Mouse (Mus musculus) forebrain, embryonic 15.5 days (tissue): ENCODE measurements around the gene Dera. TPM values are rescaled to one million over a fixed set of nuclear protein-coding genes. Genes with fewer than 3 reads are reported as not detected.
A peak's percentile ranks its signal among the peaks of the same experiment; 100 is the strongest.

Experiments
- ATAC-seq: fragments of 200-750 bp; cut with Nextera tagmentation; replicated peaks from 2 replicates; pipeline ENCODE4 v1.8.0; 2017; ENCODE audit warnings: mild to moderate bottlenecking, moderate TSS enrichment, moderate library complexity
- H3K27ac ChIP-seq: fragments of 300-500 bp; sonication (generic); replicated peaks from 2 replicates; pipeline ENCODE4 v1.5.1; 2015; ENCODE audit warnings: mild to moderate bottlenecking, inconsistent platforms
- H3K27me3 ChIP-seq: fragments of 300-500 bp; sonication (generic); 2 replicates; pipeline ENCODE4 v1.6.1; 2015; ENCODE audit warnings: inconsistent platforms
- H3K36me3 ChIP-seq: fragments of 300-500 bp; sonication (generic); 2 replicates; pipeline ENCODE4 v1.6.1; 2015; ENCODE audit warnings: mild to moderate bottlenecking, inconsistent platforms
- H3K4me1 ChIP-seq: fragments of 300-500 bp; sonication (generic); 2 replicates; pipeline ENCODE4 v1.6.1; 2015; ENCODE audit warnings: inconsistent platforms
- H3K4me2 ChIP-seq: fragments of 300-500 bp; sonication (generic); replicated peaks from 2 replicates; pipeline ENCODE4 v1.6.1; 2015; ENCODE audit warnings: mild to moderate bottlenecking, inconsistent platforms
- H3K4me3 ChIP-seq: fragments of 300-500 bp; sonication (generic); 2 replicates; pipeline ENCODE4 v1.5.1; 2015; ENCODE audit warnings: mild to moderate bottlenecking, inconsistent platforms
- H3K9ac ChIP-seq: fragments of 300-500 bp; sonication (generic); replicated peaks from 2 replicates; pipeline ENCODE4 v1.6.1; 2015; ENCODE audit warnings: mild to moderate bottlenecking, inconsistent platforms
- H3K9me3 ChIP-seq: fragments of 300-500 bp; sonication (generic); 2 replicates; pipeline ENCODE4 v1.6.1; 2016; ENCODE audit warnings: inconsistent platforms
- WGBS: fragments of 180-500 bp; shearing (Covaris S2); methylation state at CpG from one replicate; pipeline ENCODE4 v1.1.7; 2015; ENCODE audit warnings: mixed read lengths; 5-methylcytosine and 5-hydroxymethylcytosine counted together
- polyA plus RNA-seq: library from polyadenylated mRNA; unstranded; fragments of >200 nt; fragmentation: Nextera tagmentation; extraction: Ambion mirVana; gene quantifications from 2 replicates; pipeline ENCODE4 v1.2.1, GENCODE M21; 2015

Gene Dera
- polyA plus RNA-seq, 1 experiment from 2014 or later: 11.1 TPM

DNA sequence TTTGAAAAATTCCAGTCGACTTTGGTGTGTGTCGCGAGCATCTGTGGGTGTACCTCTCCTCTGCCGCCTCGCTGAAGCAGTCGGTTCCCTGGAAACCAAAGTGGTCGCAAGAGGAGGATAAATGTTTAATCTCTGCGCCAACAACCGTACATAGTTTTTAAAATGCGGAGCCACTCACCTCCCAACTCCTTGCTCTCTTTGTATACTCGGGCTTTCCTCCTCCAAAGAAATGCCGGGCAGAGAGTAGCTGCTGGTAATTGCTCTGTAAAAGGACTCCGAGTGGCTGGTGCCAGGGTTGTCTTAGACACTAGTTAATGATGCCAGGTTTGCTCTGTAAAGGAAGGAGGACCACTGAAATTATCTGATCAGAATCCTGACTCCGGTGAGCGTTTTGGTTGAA lies 6.6 kb downstream of the Dera start:
- no peak overlapping the region for H3K27ac ChIP-seq
- H3K9me3 ChIP-seq: no peaks in the 10 kb centered on the region
- H3K4me2 ChIP-seq: peak overlapping the region; percentile 5; the same call in 1 of the 2 replicates
- no peak for ATAC-seq
- 46% methylated on average over 15 of the region's 15 CpGs for WGBS
- H3K4me3 ChIP-seq: no peak overlapping the region
- no peaks in the 10 kb centered on the region for H3K36me3 ChIP-seq
- no peaks in the 10 kb centered on the region for H3K4me1 ChIP-seq
- no peak overlapping the region for H3K9ac ChIP-seq
- H3K27me3 ChIP-seq: no peaks in the 10 kb centered on the region

- no peak for ATAC-seq
- Histone ChIP-seq H3K27me3 (no peaks in the 10 kb centered on the region), H3K9me3 (no peaks in the 10 kb centered on the region), H3K36me3 (no peaks in the 10 kb centered on the region), H3K4me2 (no peak overlapping the region), H3K4me1 (no peaks in the 10 kb centered on the region), H3K9ac (no peak overlapping the region), H3K27ac (no peak overlapping the region), H3K4me3 (no peak overlapping the region)
- 34% methylated on average over 3 of the region's 3 CpGs for WGBS
These were observed 10.3 kb downstream of the Dera start for GRCm38 (mm10) chr6:137764572-137765210.

DNA sequence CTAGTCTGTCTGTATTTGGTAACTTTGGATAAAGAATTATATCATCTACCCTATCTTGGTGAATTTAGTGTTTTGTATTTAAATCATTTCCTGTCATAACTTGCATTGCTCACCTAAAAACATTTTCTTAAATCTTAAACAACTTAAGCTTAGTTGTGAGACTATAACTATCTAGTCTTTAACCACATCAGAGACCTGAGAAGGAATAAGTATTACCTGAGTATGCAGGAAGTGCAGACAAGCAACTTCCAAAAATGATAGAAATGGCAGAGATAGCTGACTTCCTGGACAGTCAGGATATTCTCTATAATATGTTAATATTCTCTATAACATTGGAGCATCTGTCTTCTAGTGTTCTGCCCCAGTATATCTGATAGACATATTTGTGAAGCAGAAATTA lies 11.8 kb downstream of the Dera start:
- Histone ChIP-seq H3K27ac (no peak overlapping the region), H3K9ac (no peak overlapping the region), H3K27me3 (no peaks in the 10 kb centered on the region), H3K9me3 (no peaks in the 10 kb centered on the region), H3K4me1 (no peaks in the 10 kb centered on the region), H3K36me3 (no peaks in the 10 kb centered on the region), H3K4me3 (no peak overlapping the region), H3K4me2 (no peak overlapping the region)
- no peak for ATAC-seq

DNA sequence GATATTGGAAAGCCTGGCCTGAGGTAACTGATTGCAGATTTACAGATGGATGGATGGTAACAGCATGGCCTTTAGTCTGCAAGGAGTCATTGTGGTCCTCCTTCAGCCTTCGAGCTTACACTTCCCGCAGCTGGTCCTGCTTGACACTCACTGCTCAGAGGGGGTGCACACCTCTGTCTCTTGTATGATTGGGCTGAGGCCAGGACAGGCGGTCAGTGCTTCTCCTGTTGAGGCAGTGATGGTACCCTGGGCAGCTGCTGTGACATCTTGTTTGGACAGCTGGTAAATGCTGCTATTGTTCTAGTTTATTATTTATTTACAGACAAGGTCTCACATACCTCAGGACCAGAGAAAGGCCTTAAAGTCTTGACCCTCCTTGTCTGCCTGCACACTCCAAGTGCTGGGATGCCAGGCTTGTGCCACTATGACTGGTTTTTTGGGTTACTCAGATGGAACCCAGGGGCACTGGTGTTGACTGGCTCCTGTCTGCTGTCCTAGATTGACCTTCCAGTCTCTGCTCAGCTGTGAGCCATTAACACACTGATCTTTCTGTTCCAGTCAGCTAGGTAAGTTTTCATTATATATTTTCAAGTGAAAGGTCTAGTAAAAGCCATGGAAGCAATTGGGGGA lies 17.4 kb downstream of the Dera start:
- Histone ChIP-seq H3K27me3 (no peaks in the 10 kb centered on the region), H3K9me3 (no peaks in the 10 kb centered on the region), H3K27ac (no peak overlapping the region), H3K9ac (no peak overlapping the region), H3K4me2 (no peak overlapping the region), H3K4me1 (no peaks in the 10 kb centered on the region), H3K4me3 (no peak overlapping the region), H3K36me3 (no peaks in the 10 kb centered on the region)
- ATAC-seq: no peak
- 71% methylated on average over 3 of the region's 3 CpGs for WGBS

GRCm38 (mm10) chr6:137772918-137773636 lies 18.7 kb downstream of the Dera start:
- no peak overlapping the region for H3K9ac ChIP-seq
- no peaks in the 10 kb centered on the region for H3K36me3 ChIP-seq
- ATAC-seq: no peak
- no peaks in the 10 kb centered on the region for H3K4me1 ChIP-seq
- H3K27ac ChIP-seq: no peak overlapping the region
- H3K9me3 ChIP-seq: no peaks in the 10 kb centered on the region
- H3K27me3 ChIP-seq: no peaks in the 10 kb centered on the region
- H3K4me3 ChIP-seq: no peak overlapping the region
- WGBS: 93% methylated on average over 8 of the region's 8 CpGs
- H3K4me2 ChIP-seq: no peak overlapping the region

- no peak for ATAC-seq
- H3K4me2 ChIP-seq: no peak overlapping the region
- no peaks in the 10 kb centered on the region for H3K27me3 ChIP-seq
- H3K9ac ChIP-seq: no peak overlapping the region
- H3K27ac ChIP-seq: no peak overlapping the region
- H3K9me3 ChIP-seq: no peaks in the 10 kb centered on the region
- 91% methylated on average over 6 of the region's 6 CpGs for WGBS
- no peak overlapping the region for H3K4me3 ChIP-seq
- H3K4me1 ChIP-seq: no peaks in the 10 kb centered on the region
- no peaks in the 10 kb centered on the region for H3K36me3 ChIP-seq
These were observed 19.3 kb downstream of the Dera start for GRCm38 (mm10) chr6:137773637-137774028.

GRCm38 (mm10) chr6:137774166-137774565 lies 19.8 kb downstream of the Dera start:
- H3K4me3 ChIP-seq: no peak overlapping the region
- H3K4me2 ChIP-seq: no peak overlapping the region
- 88% methylated on average over 13 of the region's 13 CpGs for WGBS
- no peak for ATAC-seq
- no peak overlapping the region for H3K27ac ChIP-seq
- H3K9me3 ChIP-seq: no peaks in the 10 kb centered on the region
- H3K4me1 ChIP-seq: no peaks in the 10 kb centered on the region
- H3K9ac ChIP-seq: no peak overlapping the region
- no peaks in the 10 kb centered on the region for H3K27me3 ChIP-seq
- H3K36me3 ChIP-seq: no peaks in the 10 kb centered on the region

- WGBS: 93% methylated on average over 8 of the region's 8 CpGs
- no peak overlapping the region for H3K9ac ChIP-seq
- no peaks in the 10 kb centered on the region for H3K4me1 ChIP-seq
- no peaks in the 10 kb centered on the region for H3K36me3 ChIP-seq
- no peak for ATAC-seq
- no peak overlapping the region for H3K4me2 ChIP-seq
- H3K4me3 ChIP-seq: no peak overlapping the region
- H3K9me3 ChIP-seq: no peaks in the 10 kb centered on the region
- H3K27ac ChIP-seq: no peak overlapping the region
- no peaks in the 10 kb centered on the region for H3K27me3 ChIP-seq
These were observed 20.8 kb downstream of the Dera start for GRCm38 (mm10) chr6:137775159-137775558.

GRCm38 (mm10) chr6:137776981-137777380 lies 22.6 kb downstream of the Dera start:
- Histone ChIP-seq H3K4me1 (no peaks in the 10 kb centered on the region), H3K9me3 (no peaks in the 10 kb centered on the region), H3K9ac (no peak overlapping the region), H3K27me3 (no peaks in the 10 kb centered on the region), H3K4me3 (no peak overlapping the region), H3K36me3 (no peaks in the 10 kb centered on the region), H3K4me2 (no peak overlapping the region), H3K27ac (no peak overlapping the region)
- 94% methylated on average over 8 of the region's 8 CpGs for WGBS
- no peak for ATAC-seq

- Histone ChIP-seq H3K4me2 (no peak overlapping the region), H3K27ac (no peak overlapping the region), H3K9me3 (no peaks in the 10 kb centered on the region), H3K36me3 (no peaks in the 10 kb centered on the region), H3K4me1 (no peaks in the 10 kb centered on the region), H3K9ac (no peak overlapping the region), H3K27me3 (no peaks in the 10 kb centered on the region), H3K4me3 (no peak overlapping the region)
- no peak for ATAC-seq
- 87% methylated on average over 7 of the region's 7 CpGs for WGBS
These were observed 29.7 kb downstream of the Dera start for GRCm38 (mm10) chr6:137783899-137784637.

DNA sequence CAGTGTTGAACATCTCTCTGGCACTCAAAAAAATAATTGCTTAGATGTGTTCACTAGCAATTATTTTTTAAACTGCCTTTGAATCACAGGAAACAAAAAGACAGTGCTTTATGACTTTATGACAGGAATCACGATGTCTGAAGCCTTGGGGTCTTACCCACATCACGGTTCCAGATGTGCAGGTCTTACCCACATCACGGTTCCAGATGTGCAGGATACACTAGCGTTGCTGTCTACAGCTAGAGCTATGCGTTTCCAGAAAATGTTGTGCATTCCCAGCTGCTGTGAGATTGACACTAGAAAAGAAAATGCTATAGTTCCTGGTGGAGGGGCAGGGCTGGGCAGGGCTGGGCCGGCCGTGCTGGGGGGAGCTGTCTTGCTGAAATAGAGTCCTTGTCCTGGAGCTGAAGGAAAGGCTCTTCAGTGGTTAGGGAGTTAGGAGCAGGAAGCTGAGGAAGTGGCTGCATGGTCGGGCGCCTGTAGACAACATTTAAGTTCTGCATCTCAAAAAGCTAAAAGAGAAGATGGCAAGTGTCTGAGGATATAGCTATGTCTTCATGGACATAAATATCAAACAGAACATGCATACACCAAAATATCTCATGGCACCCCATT lies 34.7 kb downstream of the Dera start:
- Histone ChIP-seq H3K4me2 (no peak overlapping the region), H3K36me3 (no peaks in the 10 kb centered on the region), H3K9me3 (no peaks in the 10 kb centered on the region), H3K9ac (no peak overlapping the region), H3K27ac (no peak overlapping the region), H3K4me3 (no peak overlapping the region), H3K4me1 (no peaks in the 10 kb centered on the region), H3K27me3 (no peaks in the 10 kb centered on the region)
- ATAC-seq: no peak
- 79% methylated on average over 9 of the region's 9 CpGs for WGBS

GRCm38 (mm10) chr6:137789658-137790057 lies 35.3 kb downstream of the Dera start:
- no peaks in the 10 kb centered on the region for H3K36me3 ChIP-seq
- WGBS: 79% methylated on average over 2 of the region's 2 CpGs
- 0 out of 2 replicates have a peak, but pooled peaks have one; percentile 12 for ATAC-seq

More at GRCm38 (mm10) chr6:137789658-137790057, 35.3 kb downstream of the Dera start:
- H3K27ac ChIP-seq: no peak overlapping the region
- H3K4me1 ChIP-seq: no peaks in the 10 kb centered on the region
- H3K4me2 ChIP-seq: no peak overlapping the region
- no peak overlapping the region for H3K4me3 ChIP-seq
- H3K27me3 ChIP-seq: no peaks in the 10 kb centered on the region
- no peak overlapping the region for H3K9ac ChIP-seq
- no peaks in the 10 kb centered on the region for H3K9me3 ChIP-seq
